In genomic region chr19:38930252-38930787, GRCm38 (mm10) we compare ENCODE assay signal across 8 mouse cellular contexts. TPM values are rescaled to one million over a fixed set of nuclear protein-coding genes. Genes with fewer than 3 reads are reported as not detected.
DNase-seq lines count a peak whose midpoint lies in the region; ATAC-seq lines count a peak whose summit lies in the region.

No protein-coding gene starts in this region.

- DNase-seq in adrenal gland, postnatal 14 days = peak; percentile 18
- no peak for DNase-seq in adrenal gland, postnatal 25 days
- peak; percentile 11 for DNase-seq in thymus, postnatal 25 days
- no peak for DNase-seq in thymus, postnatal 0 days (ENCODE audit: low spot score)
- DNase-seq in hindbrain, embryonic 14.5 days (ENCODE audit: low spot score) = peak; percentile 26
- no peak for DNase-seq in natural killer cell, adult 2 months (ENCODE audit: low spot score in 2 of 2)
- DNase-seq in right cerebral cortex, postnatal 10 days (ENCODE audit: low spot score in 2 of 2) = no peak

- peak overlapping the region; percentile 54; the same call in 1 of the 2 replicates for H3K27ac ChIP-seq in hindbrain, embryonic 14.5 days

- H3K4me1 ChIP-seq in hindbrain, embryonic 14.5 days (replicated peaks; ENCODE audit: control insufficient read depth, insufficient read depth, low read length) = peaks cover 14% of the 10 kb centered on the region; the same call in 1 of the 2 replicates

- peak overlapping the region; percentile 91 for H3K9ac ChIP-seq in hindbrain, embryonic 14.5 days

- H3K4me3 ChIP-seq in hindbrain, embryonic 14.5 days (replicated peaks; ENCODE audit: low read length) = peak overlapping the region; percentile 76

- peak; percentile 46 for ATAC-seq in hindbrain, embryonic 14.5 days (ENCODE audit: low FRiP score)
- ATAC-seq in megakaryocyte, adult 5-6 weeks (ENCODE audit: poor library complexity, severe bottlenecking) = peak; percentile 30; the same call in 1 of the 2 replicates

- WGBS in hindbrain, embryonic 14.5 days = 1% methylated on average over 23 of the region's 23 CpGs

- peak overlapping the region; percentile 98 for H3K4me2 ChIP-seq in hindbrain, embryonic 14.5 days (replicated peaks)

- no peaks in the 10 kb centered on the region for H3K27me3 ChIP-seq in hindbrain, embryonic 14.5 days (ENCODE audit: control insufficient read depth, insufficient read depth, low read length)

- H3K36me3 ChIP-seq in hindbrain, embryonic 14.5 days (replicated peaks; ENCODE audit: control insufficient read depth, insufficient read depth) = no peaks in the 10 kb centered on the region

- no peaks in the 10 kb centered on the region for H3K9me3 ChIP-seq in hindbrain, embryonic 14.5 days (ENCODE audit: control insufficient read depth, low read length)

RNA-seq across cellular contexts. Expression of gene Hells, which starts 0.4 kb away (rescaled TPM):
- 11.0 and 17.4 TPM in 2 replicates for total RNA-seq in adrenal gland, postnatal 14 days (2021)
- total RNA-seq in adrenal gland, postnatal 25 days (2021) = 9.9 and 15.0 TPM in 2 replicates
- polyA plus RNA-seq in thymus, postnatal 0 days (2015; fragmentation: Nextera tagmentation; extraction: Ambion mirVana) = 56.6 and 70.6 TPM in 2 replicates
- 9.1 and 10.9 TPM in 2 replicates for polyA plus RNA-seq in hindbrain, embryonic 14.5 days (2014; fragmentation: Nextera tagmentation; extraction: Ambion mirVana)
- 54.8 and 63.1 TPM in 2 replicates for total RNA-seq in megakaryocyte, adult 5-6 weeks (2015)
- 51.6 and 55.5 TPM in 2 replicates for total RNA-seq in megakaryocyte, adult 5-6 weeks (2017)

Comparison
In these comparisons a context has a peak if more than half of its experiments do, and no peak if none do; other contexts are left out.
1. DNase-seq: peak in adrenal gland, postnatal 14 days (single experiment), thymus, postnatal 25 days (single experiment) and hindbrain, embryonic 14.5 days (single experiment); none in adrenal gland, postnatal 25 days (single experiment), thymus, postnatal 0 days (single experiment), natural killer cell, adult 2 months (0 of 2) and right cerebral cortex, postnatal 10 days (0 of 2).